Comparison of ENCODE assay signal across 8 mouse cellular contexts in genomic region chr7:77132615-77133420, GRCm38 (mm10).
A peak's percentile ranks its signal among the peaks of the same experiment; 100 is the strongest.
DNase-seq lines count a peak whose midpoint lies in the region; ATAC-seq and TF ChIP-seq lines count a peak whose summit lies in the region.

No protein-coding gene starts in this region.

- H3K4me1 ChIP-seq in forebrain, embryonic 13.5 days: peaks cover 13% of the 10 kb centered on the region
- H3K4me1 ChIP-seq in forebrain, embryonic 11.5 days (replicated peaks; ENCODE audit: control insufficient read depth, insufficient read depth, low read length): no peaks in the 10 kb centered on the region
- H3K4me1 ChIP-seq in neural tube, embryonic 12.5 days: 0 out of 2 replicates have a peak, but pooled peaks cover 10% of the 10 kb centered on the region

- no peak overlapping the region for H3K4me3 ChIP-seq in forebrain, embryonic 13.5 days
- H3K4me3 ChIP-seq in forebrain, embryonic 11.5 days (ENCODE audit: low read depth, low read length): no peak overlapping the region
- H3K4me3 ChIP-seq in neural tube, embryonic 12.5 days: no peak overlapping the region
- H3K4me3 ChIP-seq in myocyte: no peak overlapping the region

- no peaks in the 10 kb centered on the region for H3K9me3 ChIP-seq in forebrain, embryonic 13.5 days (replicated peaks)
- H3K9me3 ChIP-seq in forebrain, embryonic 11.5 days (ENCODE audit: control insufficient read depth, low read length): no peaks in the 10 kb centered on the region
- no peaks in the 10 kb centered on the region for H3K9me3 ChIP-seq in neural tube, embryonic 12.5 days

- H3K36me3 ChIP-seq in forebrain, embryonic 13.5 days (ENCODE audit: poor library complexity, severe bottlenecking): no peaks in the 10 kb centered on the region
- no peaks in the 10 kb centered on the region for H3K36me3 ChIP-seq in forebrain, embryonic 11.5 days (ENCODE audit: control insufficient read depth, insufficient read depth, low read length)
- H3K36me3 ChIP-seq in neural tube, embryonic 12.5 days: no peaks in the 10 kb centered on the region
- H3K36me3 ChIP-seq in myocyte (ENCODE audit: control insufficient read depth, insufficient read depth): no peaks in the 10 kb centered on the region

- TF ChIP-seq POLR2A in myocyte (IDR thresholded peaks at IDR 0.05; ENCODE audit: insufficient read length, low read depth): no peak

- H3K4me2 ChIP-seq in forebrain, embryonic 13.5 days: no peak overlapping the region
- no peak overlapping the region for H3K4me2 ChIP-seq in forebrain, embryonic 11.5 days (ENCODE audit: low read depth, low read length, severe bottlenecking)
- no peak overlapping the region for H3K4me2 ChIP-seq in neural tube, embryonic 12.5 days (replicated peaks)
- H3K4me2 ChIP-seq in myocyte (ENCODE audit: low read depth): peak overlapping the region; percentile 30

- no peak overlapping the region for H3ac ChIP-seq in myocyte (ENCODE audit: control insufficient read depth, insufficient read length)

- DNase-seq in forebrain, embryonic 11.5 days (ENCODE audit: low spot score): no peak
- no peak for DNase-seq in neural tube, embryonic 10.5 days (ENCODE audit: extremely low spot score, low spot score)
- peak; percentile 15 to 52 for DNase-seq in frontal cortex, adult 2 months (ENCODE audit: extremely low spot score in 1 of 2, low spot score in 1 of 2)
- DNase-seq in layer of hippocampus, postnatal 36 days: peak; percentile 44 to 56
- no peak for DNase-seq in urinary bladder, postnatal 4 days (ENCODE audit: low spot score in 2 of 2)

- no peaks in the 10 kb centered on the region for H3K79me2 ChIP-seq in myocyte (ENCODE audit: control insufficient read depth, insufficient read depth)

- no peak overlapping the region for H3K9ac ChIP-seq in forebrain, embryonic 13.5 days
- H3K9ac ChIP-seq in forebrain, embryonic 11.5 days (ENCODE audit: low read length): no peak overlapping the region
- no peak overlapping the region for H3K9ac ChIP-seq in neural tube, embryonic 12.5 days

- 49% methylated on average over 15 of the region's 15 CpGs for WGBS in forebrain, embryonic 13.5 days
- 75% methylated on average over 15 of the region's 15 CpGs for WGBS in forebrain, embryonic 11.5 days
- 62% methylated on average over 15 of the region's 15 CpGs for WGBS in neural tube, embryonic 12.5 days

- H3K27ac ChIP-seq in forebrain, embryonic 13.5 days: no peak overlapping the region
- no peak overlapping the region for H3K27ac ChIP-seq in forebrain, embryonic 11.5 days (ENCODE audit: low read depth, low read length)
- no peak overlapping the region for H3K27ac ChIP-seq in neural tube, embryonic 12.5 days

- ATAC-seq in forebrain, embryonic 13.5 days: peak; percentile 74
- ATAC-seq in forebrain, embryonic 11.5 days (replicated peaks; ENCODE audit: low FRiP score): no peak
- ATAC-seq in neural tube, embryonic 12.5 days (ENCODE audit: low FRiP score, low read depth): peak; percentile 53

- H3K27me3 ChIP-seq in forebrain, embryonic 13.5 days: no peaks in the 10 kb centered on the region
- H3K27me3 ChIP-seq in forebrain, embryonic 11.5 days (ENCODE audit: control insufficient read depth, insufficient read depth, low read length): no peaks in the 10 kb centered on the region
- H3K27me3 ChIP-seq in neural tube, embryonic 12.5 days (replicated peaks): no peaks in the 10 kb centered on the region
- no peaks in the 10 kb centered on the region for H3K27me3 ChIP-seq in myocyte (ENCODE audit: control insufficient read depth, insufficient read depth, insufficient read length)

TF ChIP-seq in myocyte, 11 proteins besides CTCF, POLR2A, EP300 and RAD21:
- no peak for TF ChIP-seq USF1 (IDR thresholded peaks at IDR 0.05; ENCODE audit: low read depth)
- no peak for TF ChIP-seq E2F4 (IDR thresholded peaks at IDR 0.05; ENCODE audit: insufficient read depth)
- TF ChIP-seq MYOG (IDR thresholded peaks at IDR 0.05; ENCODE audit: control insufficient read depth in 1 of 3, insufficient read depth in 1 of 3, insufficient read length in 2 of 3, low read depth in 2 of 3): no peak
- no peak for TF ChIP-seq TCF3 (IDR thresholded peaks at IDR 0.05; ENCODE audit: insufficient read length, low read depth)
- no peak for TF ChIP-seq REST (IDR thresholded peaks at IDR 0.05; ENCODE audit: insufficient read depth, insufficient read length)
- TF ChIP-seq MYOD1 (IDR thresholded peaks at IDR 0.05; ENCODE audit: control insufficient read depth in 1 of 3, insufficient read length in 2 of 3, low read depth in 2 of 3): no peak
- TF ChIP-seq SRF (IDR thresholded peaks at IDR 0.05; ENCODE audit: control insufficient read depth, insufficient read length, low read depth): no peak
- TF ChIP-seq TCF12 (IDR thresholded peaks at IDR 0.05; ENCODE audit: insufficient read depth, poor library complexity, severe bottlenecking): no peak
- TF ChIP-seq CEBPB (IDR thresholded peaks at IDR 0.05; ENCODE audit: insufficient read depth, poor library complexity, severe bottlenecking): no peak
- no peak for TF ChIP-seq POLR2AphosphoS2 (IDR thresholded peaks at IDR 0.05; ENCODE audit: insufficient read length, low read depth)

Comparison
In these comparisons a context has a peak if more than half of its experiments do, and no peak if none do; other contexts are left out.
1. DNase-seq: peak in frontal cortex, adult 2 months (2 of 2) and layer of hippocampus, postnatal 36 days (2 of 2); none in forebrain, embryonic 11.5 days (single experiment), neural tube, embryonic 10.5 days (single experiment) and urinary bladder, postnatal 4 days (0 of 2).